Mouse (Mus musculus) small intestine, adult 2 months (tissue): Measurements from ENCODE around the gene Opa3. TPM values are rescaled to one million over a fixed set of nuclear protein-coding genes. Genes with fewer than 3 reads are reported as not detected.

Experiments used
- H3K27ac ChIP-seq: fragments of 200-500 bp; 2 replicates; pipeline ENCODE4 v1.5.1; 2012; ENCODE audit warnings: low read depth, low read length, control low read depth, inconsistent platforms; ENCODE audit not compliant: insufficient read depth
- H3K27me3 ChIP-seq: fragments of 200-500 bp; 2 replicates; pipeline ENCODE4 v1.6.1; 2012; ENCODE audit warnings: mild to moderate bottlenecking, moderate library complexity, low read length, inconsistent platforms; ENCODE audit not compliant: control insufficient read depth, insufficient read depth
- H3K36me3 ChIP-seq: fragments of 200-500 bp; 2 replicates; pipeline ENCODE4 v1.6.1; 2012; ENCODE audit warnings: mild to moderate bottlenecking, low read length, control low read depth, inconsistent platforms; ENCODE audit not compliant: control insufficient read depth, insufficient read depth
- H3K4me1 ChIP-seq: fragments of 200-500 bp; 2 replicates; pipeline ENCODE4 v1.6.1; 2012; ENCODE audit warnings: low read length, inconsistent platforms, mixed read lengths; ENCODE audit not compliant: control insufficient read depth, insufficient read depth, insufficient read length
- H3K4me3 ChIP-seq: fragments of 200-500 bp; 2 replicates; pipeline ENCODE4 v1.5.1; 2012; ENCODE audit warnings: low read depth, mild to moderate bottlenecking, control low read depth, inconsistent platforms, low read length, moderate library complexity
- CTCF ChIP-seq: fragments of 200-500 bp; IDR thresholded peaks from 2 replicates; pipeline ENCODE4 v1.5.1; 2012; ENCODE audit warnings: low read depth, mild to moderate bottlenecking, control low read depth, inconsistent platforms, low read length, moderate library complexity, mixed read lengths; ENCODE audit not compliant: insufficient replicate concordance, insufficient read length; ENCODE audit errors: extremely low read depth
- POLR2A ChIP-seq: fragments of 200-500 bp; IDR thresholded peaks from 2 replicates; pipeline ENCODE4 v1.6.1; 2012; ENCODE audit warnings: low read depth, mild to moderate bottlenecking, control low read depth, inconsistent platforms, low read length, moderate library complexity
- WGBS: fragments of 180-500 bp; shearing (Covaris S2); methylation state at CpG from one replicate; pipeline ENCODE4 v1.1.7; 2018; 5-methylcytosine and 5-hydroxymethylcytosine counted together
- polyA plus RNA-seq: library from polyadenylated mRNA; depleted of rRNA; stranded (reverse); fragments of >200 nt; gene quantifications from 2 replicates; pipeline ENCODE4 v1.2.3, GENCODE M21; 2012

Gene Opa3
- polyA plus RNA-seq, 1 experiment: 34.6 TPM

DNA sequence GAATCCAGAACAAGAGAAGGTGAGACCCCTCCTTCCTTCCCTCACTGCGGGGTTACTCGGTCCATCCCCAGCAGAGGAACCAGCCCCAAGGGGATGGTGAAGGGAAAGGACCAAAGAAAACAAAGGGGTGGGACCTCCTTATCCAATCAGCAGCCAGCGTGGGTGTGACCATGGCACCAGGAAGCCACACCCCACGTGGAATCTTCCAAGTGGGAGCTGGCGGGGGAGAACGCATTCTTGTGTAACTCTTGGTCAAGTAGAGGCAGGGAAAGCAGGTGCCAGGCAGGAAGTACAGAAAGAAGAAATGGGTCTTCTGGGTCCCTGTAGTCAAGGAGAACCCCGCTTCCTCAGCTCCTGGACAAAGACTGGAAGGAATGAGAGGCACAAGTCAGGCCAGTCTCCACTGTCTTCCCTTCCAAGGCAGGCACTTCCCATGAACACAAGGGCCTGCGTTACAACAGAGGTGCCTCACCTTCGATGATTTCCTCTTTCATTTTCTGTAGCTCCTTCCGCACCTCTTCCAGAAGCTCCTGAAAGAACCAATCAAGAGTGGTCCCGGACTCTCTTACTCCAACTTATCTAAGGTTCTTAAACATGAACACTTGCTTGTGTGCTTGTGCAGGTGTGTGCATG, 29.4 kb downstream of the Opa3 start:
- Histone ChIP-seq H3K4me1 (peaks cover 15% of the 10 kb centered on the region), H3K36me3 (peaks cover 76% of the 10 kb centered on the region), H3K4me3 (no peak overlapping the region), H3K27ac (peak overlapping the region; percentile 38), H3K27me3 (no peaks in the 10 kb centered on the region)
- WGBS: 36% methylated on average over 11 of the region's 11 CpGs
- no peak for TF ChIP-seq CTCF
- no peak for TF ChIP-seq POLR2A

DNA sequence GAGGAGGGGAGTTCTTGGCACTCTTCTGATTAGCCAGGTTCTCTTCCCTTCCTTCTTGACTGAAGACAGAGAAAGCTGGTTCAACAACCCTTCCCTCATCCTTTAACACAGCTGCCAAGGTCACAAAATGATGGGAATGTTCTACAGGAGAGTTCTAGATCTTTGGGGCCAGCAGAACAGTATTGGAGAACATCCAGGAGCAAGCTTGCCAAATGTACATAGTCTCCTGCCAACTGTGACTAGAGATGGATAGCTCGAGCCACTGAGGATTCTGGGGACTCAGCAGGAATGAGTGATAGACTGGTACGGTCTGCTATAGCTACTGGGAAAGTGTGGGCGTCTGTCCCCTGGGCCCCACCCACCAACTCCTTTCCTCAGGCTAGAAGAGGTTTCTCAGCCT, 30.2 kb downstream of the Opa3 start:
- no peaks in the 10 kb centered on the region for H3K27me3 ChIP-seq
- 37% methylated on average over 3 of the region's 3 CpGs for WGBS
- TF ChIP-seq POLR2A (no peak), CTCF (no peak)
- H3K4me3 ChIP-seq: no peak overlapping the region
- peak overlapping the region; percentile 38 for H3K27ac ChIP-seq
- H3K4me1 ChIP-seq: peaks cover 13% of the 10 kb centered on the region
- peaks cover 82% of the 10 kb centered on the region for H3K36me3 ChIP-seq

DNA sequence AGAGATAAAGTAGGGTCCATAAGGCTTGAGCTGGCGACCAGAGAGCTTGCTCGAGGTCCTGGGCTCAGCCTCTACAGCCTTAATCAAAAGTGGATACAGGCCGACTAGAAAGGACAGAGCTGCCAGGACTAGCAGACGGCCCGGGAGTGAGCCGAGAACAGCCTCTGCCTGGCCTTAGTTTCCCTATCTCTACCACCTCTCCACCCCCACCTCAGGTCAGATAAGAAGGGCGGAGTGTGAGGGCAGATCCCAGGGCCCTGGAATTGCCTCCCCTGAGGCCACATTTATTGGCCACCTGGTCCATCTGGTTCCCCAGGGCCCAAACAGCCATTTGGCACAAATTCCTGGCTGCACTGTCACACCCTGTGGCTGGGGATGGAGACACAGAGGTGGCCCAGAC, 37.0 kb downstream of the Opa3 start:
- Histone ChIP-seq H3K27me3 (no peaks in the 10 kb centered on the region), H3K27ac (peak overlapping the region; percentile 89), H3K36me3 (peaks cover 56% of the 10 kb centered on the region), H3K4me1 (peaks cover 40% of the 10 kb centered on the region), H3K4me3 (peak overlapping the region; percentile 48)
- no peak for TF ChIP-seq CTCF
- TF ChIP-seq POLR2A: peak; percentile 36; the same call in 1 of the 2 replicates
- 14% methylated on average over 7 of the region's 7 CpGs for WGBS

DNA sequence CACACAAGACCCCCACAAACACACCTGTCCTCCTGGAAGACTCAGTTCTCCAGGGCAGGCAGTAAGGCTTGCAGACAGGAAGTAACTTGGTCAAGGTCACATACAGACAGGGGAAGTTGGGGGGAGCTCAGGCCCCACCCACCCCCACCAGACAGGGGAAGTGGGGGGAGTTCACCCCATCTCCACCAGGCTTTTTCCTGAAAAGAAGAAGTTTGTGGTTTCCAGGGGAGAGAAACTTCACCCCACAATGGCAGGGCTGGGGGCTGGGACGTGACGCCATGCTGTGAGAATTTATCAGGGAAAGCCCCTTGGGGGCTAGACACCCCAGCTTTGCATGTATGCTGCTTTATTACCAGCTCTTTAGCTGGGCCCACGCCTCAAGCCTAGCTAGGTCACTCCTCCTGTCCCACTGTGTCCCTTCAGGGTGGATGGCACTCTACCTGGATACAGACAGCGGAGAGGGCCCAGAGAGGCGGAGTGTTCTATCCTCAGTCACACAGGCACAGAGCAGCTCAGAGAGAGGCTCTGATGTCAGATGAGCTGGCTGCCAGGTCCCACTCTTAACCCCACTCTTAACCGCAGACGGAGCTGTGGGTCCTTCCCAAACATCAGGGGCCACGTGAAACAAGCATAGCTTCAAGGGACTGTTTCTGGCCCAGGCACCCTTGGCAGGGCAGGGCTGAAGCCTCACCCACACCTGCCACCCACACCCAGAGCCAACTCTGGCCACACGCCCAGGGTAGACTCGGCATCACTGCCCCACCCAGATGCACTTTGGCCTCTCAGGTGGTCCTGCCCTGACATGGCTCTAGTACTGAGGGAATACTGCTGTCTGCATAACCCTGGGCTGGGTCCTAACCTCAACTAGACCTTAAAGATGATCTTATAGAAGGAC, 38.0 kb downstream of the Opa3 start:
- no peak for TF ChIP-seq CTCF
- TF ChIP-seq POLR2A: no peak
- peaks cover 45% of the 10 kb centered on the region for H3K36me3 ChIP-seq
- H3K4me1 ChIP-seq: peaks cover 38% of the 10 kb centered on the region
- peak overlapping the region; percentile 89 for H3K27ac ChIP-seq
- peak overlapping the region; percentile 55 for H3K4me3 ChIP-seq
- WGBS: 14% methylated on average over 10 of the region's 10 CpGs
- H3K27me3 ChIP-seq: no peaks in the 10 kb centered on the region

DNA sequence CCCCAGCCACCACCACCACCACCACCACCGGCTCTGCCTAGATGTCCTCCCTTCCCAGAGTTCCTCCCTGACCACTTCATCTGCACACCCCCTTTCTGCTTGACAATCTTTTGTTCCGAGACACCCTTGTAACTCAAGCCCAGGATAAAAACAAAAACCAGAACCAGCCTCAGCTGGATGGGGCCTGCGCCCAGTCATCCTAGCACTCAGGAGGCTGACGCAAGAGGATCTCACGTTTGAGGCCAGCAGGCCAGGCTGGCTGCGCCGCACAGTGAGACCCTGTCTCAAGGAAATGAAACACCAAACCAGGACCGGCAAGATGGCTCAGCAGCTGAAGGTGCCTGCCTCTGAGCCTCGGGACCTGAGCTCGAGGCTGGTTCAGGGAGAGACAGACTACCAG, 38.9 kb downstream of the Opa3 start:
- WGBS: 16% methylated on average over 10 of the region's 10 CpGs
- H3K27me3 ChIP-seq: no peaks in the 10 kb centered on the region
- H3K4me1 ChIP-seq: peaks cover 38% of the 10 kb centered on the region
- peak overlapping the region; percentile 33 for H3K4me3 ChIP-seq
- peaks cover 36% of the 10 kb centered on the region for H3K36me3 ChIP-seq
- peak overlapping the region; percentile 92 for H3K27ac ChIP-seq
- TF ChIP-seq CTCF (no peak), POLR2A (no peak)

DNA sequence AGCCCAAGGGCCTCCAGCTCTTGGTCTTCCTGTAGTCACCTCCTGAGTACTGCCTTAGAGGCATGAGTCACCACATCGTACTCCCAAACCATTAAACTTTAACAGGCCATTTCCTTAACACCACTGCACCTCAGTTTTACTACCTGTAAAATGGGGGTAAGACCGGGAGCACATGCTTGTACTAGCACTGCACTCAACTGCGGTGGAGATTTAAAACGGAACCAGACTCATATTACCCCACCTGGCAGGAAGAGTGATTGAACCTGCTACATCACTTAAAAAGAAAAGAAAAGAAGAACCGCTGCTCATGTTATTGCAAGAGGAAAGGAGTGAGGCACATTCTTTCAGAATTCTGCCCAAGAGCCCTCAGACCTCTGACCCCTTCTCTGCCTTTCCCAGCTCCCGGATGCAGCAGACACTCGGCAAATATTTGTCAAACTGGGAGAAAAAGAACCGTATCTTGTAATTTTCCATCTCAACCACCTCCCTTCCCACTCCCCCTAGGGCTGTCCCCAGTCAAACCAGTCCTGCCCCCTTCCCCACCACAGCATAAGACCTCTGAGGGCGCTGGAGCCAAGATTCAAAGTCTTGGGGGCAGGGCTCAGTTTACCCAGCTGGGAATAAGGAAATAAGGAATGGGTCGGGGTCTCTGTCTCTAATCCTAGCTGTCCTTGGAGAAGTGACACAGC, 41.0 kb downstream of the Opa3 start:
- H3K36me3 ChIP-seq: peaks cover 19% of the 10 kb centered on the region
- peak overlapping the region; percentile 92 for H3K27ac ChIP-seq
- peak overlapping the region; percentile 95 for H3K4me3 ChIP-seq
- H3K27me3 ChIP-seq: no peaks in the 10 kb centered on the region
- H3K4me1 ChIP-seq: peaks cover 41% of the 10 kb centered on the region
- WGBS: 10% methylated on average over 10 of the region's 10 CpGs
- TF ChIP-seq POLR2A (no peak), CTCF (no peak)
